8 mouse cellular contexts compared by ENCODE assay signal in the genomic region with DNA sequence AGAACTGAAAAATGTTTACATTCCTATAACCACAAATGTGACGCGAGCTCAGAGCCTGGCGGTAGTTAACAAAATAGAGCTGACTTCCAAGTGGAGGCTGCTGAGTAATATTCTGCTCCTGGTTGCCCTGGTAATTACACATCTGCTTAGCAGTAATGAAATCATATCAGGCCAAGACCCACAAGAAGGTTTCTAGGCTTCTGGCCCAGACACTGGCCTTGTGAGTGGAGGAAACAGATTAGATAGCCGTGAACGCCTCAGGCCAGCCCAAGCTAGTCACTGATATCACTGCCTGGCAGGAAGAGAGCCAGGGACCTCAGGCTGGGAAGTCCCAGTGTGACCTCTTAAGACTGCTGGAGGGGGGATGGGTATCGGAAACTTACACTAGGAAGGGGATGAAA. TPM values are rescaled to one million over a fixed set of nuclear protein-coding genes. Genes with fewer than 3 reads are reported as not detected.
DNase-seq lines count a peak whose midpoint lies in the region; ATAC-seq and TF ChIP-seq lines count a peak whose summit lies in the region.
"Had no signal": no experiment of that assay in that cellular context is flagged by ENCODE, and none has a peak within 500 bp of the region (broad histone marks: within the 10 kb centered on the region; RNA-seq: fewer than 3 reads in every experiment).

No protein-coding gene starts in this region.

- H3K4me3 ChIP-seq in embryonic facial prominence, embryonic 11.5 days (ENCODE audit: low read depth, low read length), result no peak overlapping the region
- H3K4me3 ChIP-seq in heart, postnatal 0 days (ENCODE audit: low read depth, low read length), result no peak overlapping the region
- no peak overlapping the region for H3K4me3 ChIP-seq in stomach, postnatal 0 days (ENCODE audit: low read depth, low read length)
- H3K4me3 ChIP-seq: erythroblast, embryonic 14.5 days had no signal

- H3K9ac ChIP-seq in embryonic facial prominence, embryonic 11.5 days (replicated peaks; ENCODE audit: low read length), result no peak overlapping the region
- H3K9ac ChIP-seq in heart, postnatal 0 days (replicated peaks; ENCODE audit: low read depth, low read length), result no peak overlapping the region
- H3K9ac ChIP-seq in stomach, postnatal 0 days (ENCODE audit: low read length), result no peak overlapping the region

- H3K36me3 ChIP-seq in embryonic facial prominence, embryonic 11.5 days (replicated peaks; ENCODE audit: control insufficient read depth, insufficient read depth, low read depth, low read length), result no peaks in the 10 kb centered on the region
- no peaks in the 10 kb centered on the region for H3K36me3 ChIP-seq in heart, postnatal 0 days (replicated peaks; ENCODE audit: control insufficient read depth, insufficient read depth, low read length)
- no peaks in the 10 kb centered on the region for H3K36me3 ChIP-seq in stomach, postnatal 0 days (ENCODE audit: control insufficient read depth, insufficient read depth, low read length)

- H3K27me3 ChIP-seq in embryonic facial prominence, embryonic 11.5 days (ENCODE audit: control insufficient read depth, insufficient read depth, low read length), result no peaks in the 10 kb centered on the region
- no peaks in the 10 kb centered on the region for H3K27me3 ChIP-seq in heart, postnatal 0 days (ENCODE audit: control insufficient read depth, insufficient read depth, low read length)
- no peaks in the 10 kb centered on the region for H3K27me3 ChIP-seq in stomach, postnatal 0 days (ENCODE audit: control insufficient read depth, insufficient read depth, low read length)

- H3K9me3 ChIP-seq in embryonic facial prominence, embryonic 11.5 days (replicated peaks; ENCODE audit: control insufficient read depth, low read length), result no peaks in the 10 kb centered on the region
- no peaks in the 10 kb centered on the region for H3K9me3 ChIP-seq in heart, postnatal 0 days (replicated peaks; ENCODE audit: control insufficient read depth, low read length)
- H3K9me3 ChIP-seq in stomach, postnatal 0 days (ENCODE audit: control insufficient read depth, low read length), result no peaks in the 10 kb centered on the region

- H3K4me1 ChIP-seq in embryonic facial prominence, embryonic 11.5 days (ENCODE audit: control insufficient read depth, insufficient read depth, low read length), result no peaks in the 10 kb centered on the region; the same call in 1 of the 2 replicates
- H3K4me1 ChIP-seq in heart, postnatal 0 days (ENCODE audit: control insufficient read depth, insufficient read depth), result peaks cover 14% of the 10 kb centered on the region
- H3K4me1 ChIP-seq in stomach, postnatal 0 days (replicated peaks; ENCODE audit: control insufficient read depth, insufficient read depth), result 0 out of 2 replicates have a peak, but pooled peaks cover 7% of the 10 kb centered on the region

- H3K4me2 ChIP-seq in embryonic facial prominence, embryonic 11.5 days (ENCODE audit: low read depth, low read length), result no peak overlapping the region
- peak overlapping the region; percentile 22; the same call in 1 of the 2 replicates for H3K4me2 ChIP-seq in heart, postnatal 0 days (ENCODE audit: low read depth, low read length)
- H3K4me2 ChIP-seq in stomach, postnatal 0 days (replicated peaks; ENCODE audit: low read depth), result no peak overlapping the region

- peak; percentile 63; the same call in 1 of the 2 replicates for TF ChIP-seq EP300 in heart, postnatal 0 days (IDR thresholded peaks at IDR 0.05; ENCODE audit: low read depth)
- TF ChIP-seq EP300 in stomach, postnatal 0 days (optimal IDR thresholded peaks at IDR 0.05), result no peak

- 0 out of 2 replicates have a peak, but pooled peaks have one; percentile 34 for ATAC-seq in embryonic facial prominence, embryonic 11.5 days (replicated peaks; ENCODE audit: insufficient number of reproducible peaks, low FRiP score, low TSS enrichment, low read depth)
- peak; percentile 94 for ATAC-seq in heart, postnatal 0 days (ENCODE audit: insufficient read depth, low read depth)
- peak; percentile 97 for ATAC-seq in megakaryocyte-erythroid progenitor cell, adult 5-6 weeks (replicated peaks; ENCODE audit: low FRiP score, low TSS enrichment, poor library complexity, severe bottlenecking)
- ATAC-seq in stomach, postnatal 0 days (ENCODE audit: low FRiP score, low TSS enrichment), result peak; percentile 89

- no peak for TF ChIP-seq CTCF in heart, postnatal 0 days (IDR thresholded peaks at IDR 0.05; ENCODE audit: low read depth)
- TF ChIP-seq CTCF in stomach, postnatal 0 days (IDR thresholded peaks at IDR 0.05; ENCODE audit: low read depth), result peak; percentile 7; the same call in 1 of the 2 replicates

- no peak overlapping the region; the same call in 1 of the 2 replicates for H3K27ac ChIP-seq in embryonic facial prominence, embryonic 11.5 days (replicated peaks; ENCODE audit: low read depth, low read length)
- peak overlapping the region; percentile 58 for H3K27ac ChIP-seq in heart, postnatal 0 days (ENCODE audit: low read depth)
- H3K27ac ChIP-seq in stomach, postnatal 0 days (replicated peaks), result peak overlapping the region; percentile 69

- 17% methylated on average over 6 of the region's 6 CpGs for WGBS in embryonic facial prominence, embryonic 11.5 days
- 8% methylated on average over 6 of the region's 6 CpGs for WGBS in heart, postnatal 0 days
- 2% methylated on average over 6 of the region's 6 CpGs for WGBS in stomach, postnatal 0 days

- DNase-seq in adrenal gland, adult 2 months, result peak; percentile 92
- peak; percentile 71 for DNase-seq in embryonic facial prominence, embryonic 11.5 days (ENCODE audit: low spot score)
- DNase-seq in heart, postnatal 0 days (ENCODE audit: low spot score), result peak; percentile 92
- peak; percentile 65 to 76 for DNase-seq in kidney, postnatal 4 days
- DNase-seq in stomach, postnatal 0 days (ENCODE audit: low spot score), result peak; percentile 77
- no peak for DNase-seq in frontal cortex, postnatal 25 days (ENCODE audit: low spot score in 2 of 2)

RNA-seq across cellular contexts. Expression of a gene that starts 27.6 kb away (rescaled TPM):
- total RNA-seq in adrenal gland, adult 2 months (2021), result 10 to 100 TPM; 38.8 to 39.1 TPM
- polyA plus RNA-seq in adrenal gland, adult 2 months (2012; rRNA removed), result 13.7 and 15.4 TPM in 2 replicates
- polyA plus RNA-seq in embryonic facial prominence, embryonic 11.5 days (2014; fragmentation: Nextera tagmentation; extraction: Ambion mirVana), result 106 and 113 TPM in 2 replicates
- 53.4 and 275 TPM in 2 replicates for total RNA-seq in heart, postnatal 0 days (2014; rRNA removed; ENCODE audit: low replicate concordance)
- polyA plus RNA-seq in heart, postnatal 0 days (2015; fragmentation: Nextera tagmentation; extraction: Ambion mirVana), result 31.8 and 39.4 TPM in 2 replicates
- 39.0 and 59.5 TPM in 2 replicates for total RNA-seq in megakaryocyte-erythroid progenitor cell, adult 5-6 weeks (2014; fragmentation: Nextera tagmentation)
- total RNA-seq in megakaryocyte-erythroid progenitor cell, adult 5-6 weeks (2017), result 29.6 and 32.4 TPM in 2 replicates
- polyA plus RNA-seq in stomach, postnatal 0 days (2015; fragmentation: Nextera tagmentation; extraction: Ambion mirVana), result 42.2 and 49.2 TPM in 2 replicates

Comparison
In these comparisons a context has a peak if more than half of its experiments do, and no peak if none do; other contexts are left out.
1. DNase-seq: peak in adrenal gland, adult 2 months (single experiment), embryonic facial prominence, embryonic 11.5 days (single experiment), heart, postnatal 0 days (single experiment), kidney, postnatal 4 days (2 of 2) and stomach, postnatal 0 days (single experiment); none in frontal cortex, postnatal 25 days (0 of 2).
2. ATAC-seq: peak in every context shown above with its lines; median percentile 97 in megakaryocyte-erythroid progenitor cell, adult 5-6 weeks; 94 in heart, postnatal 0 days; 89 in stomach, postnatal 0 days; 34 in embryonic facial prominence, embryonic 11.5 days.